Mouse (Mus musculus) megakaryocyte, embryonic 14.5 days (primary cell): Measurements from ENCODE around the gene Slc5a12. TPM values are rescaled to one million over a fixed set of nuclear protein-coding genes. Genes with fewer than 3 reads are reported as not detected.

Source experiments
- H3K27me3 ChIP-seq: replicated peaks from 2 replicates; pipeline ENCODE3; 2012; ENCODE audit warnings: inconsistent platforms
- H3K36me3 ChIP-seq: replicated peaks from 2 replicates; pipeline ENCODE3; 2012; ENCODE audit warnings: low read length, inconsistent platforms, mixed read lengths
- H3K4me1 ChIP-seq: 2 replicates; pipeline ENCODE4 v1.6.1; 2012; ENCODE audit warnings: inconsistent platforms
- H3K4me3 ChIP-seq: replicated peaks from 2 replicates; pipeline ENCODE3; 2012; ENCODE audit warnings: moderate library complexity, mild to moderate bottlenecking, inconsistent platforms
- H3K9me3 ChIP-seq: 2 replicates; pipeline ENCODE4 v1.6.1; 2012; ENCODE audit warnings: inconsistent platforms
- FLI1 ChIP-seq: IDR thresholded peaks from 2 replicates; pipeline ENCODE4 v1.6.1; 2012; ENCODE audit warnings: low read length, inconsistent platforms, mixed read lengths
- GATA1 ChIP-seq: IDR thresholded peaks from 3 replicates; pipeline ENCODE4 v1.6.1; 2012; ENCODE audit warnings: mixed read lengths, low read length, inconsistent platforms, borderline replicate concordance
- polyA plus RNA-seq: library from polyadenylated mRNA; stranded (reverse); fragments of >175 nt; gene quantifications from 2 replicates; pipeline ENCODE4 v1.2.3, GENCODE M21; 2012; ENCODE audit warnings: low replicate concordance; ENCODE audit not compliant: insufficient read depth

The Slc5a12 gene
- polyA plus RNA-seq, 1 experiment: not detected

DNA sequence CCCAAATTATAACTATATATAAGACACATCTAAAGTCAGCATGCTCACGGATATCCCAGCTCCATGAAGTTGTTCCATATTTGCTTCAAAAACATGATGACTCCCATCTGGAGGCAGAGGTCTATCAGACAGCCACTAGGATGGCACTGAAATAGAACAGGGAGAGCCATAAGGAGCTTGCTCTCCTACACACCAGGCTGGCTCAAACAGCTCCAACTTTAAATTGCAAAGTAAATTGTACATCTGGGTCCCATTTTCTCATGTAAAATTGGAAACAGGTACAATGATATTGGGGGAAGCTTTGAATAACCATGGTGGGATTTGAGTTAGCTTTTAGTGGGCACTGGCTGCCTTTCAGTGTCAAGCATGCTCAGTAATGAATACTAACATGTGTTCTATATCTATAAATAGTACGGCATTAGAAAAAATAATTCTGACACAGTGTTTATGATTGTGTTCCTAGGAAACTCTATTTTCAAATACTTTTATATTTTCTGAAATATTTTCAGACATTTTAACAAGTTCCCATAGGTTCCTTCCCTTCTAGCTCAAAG lies 74.0 kb downstream of the Slc5a12 start:
- Histone ChIP-seq H3K9me3 (no peaks in the 10 kb centered on the region), H3K36me3 (no peaks in the 10 kb centered on the region), H3K4me3 (no peak overlapping the region), H3K4me1 (no peaks in the 10 kb centered on the region), H3K27me3 (no peaks in the 10 kb centered on the region)
- no peak for TF ChIP-seq GATA1
- TF ChIP-seq FLI1: no peak

Other genes with a start within 250 kb of the Slc5a12 start
- gene Fibin, start 234.1 kb upstream of the Slc5a12 start, polyA plus RNA-seq: not detected in 2 replicates
- not detected in 2 replicates for gene Muc15, start 124.0 kb downstream of the Slc5a12 start, polyA plus RNA-seq